Mouse (Mus musculus) kidney, adult 9 months (tissue): ENCODE results near the gene Tlcd1.

Source experiments
- DNase-seq: peaks from one replicate; pipeline ENCODE4 v3.0.0; 2022

The Tlcd1 gene

GRCm38 (mm10) chr11:78205361-78206206 is 29.1 kb downstream of the Tlcd1 start:
- DNase-seq = no peak

- DNase-seq = no peak
Measured at GRCm38 (mm10) chr11:78207190-78207589, 30.7 kb downstream of the Tlcd1 start.

- DNase-seq = no peak
Measured at GRCm38 (mm10) chr11:78209886-78210285, 33.4 kb downstream of the Tlcd1 start.

- no peak for DNase-seq
Measured at GRCm38 (mm10) chr11:78210615-78211014, 34.1 kb downstream of the Tlcd1 start.

- no peak for DNase-seq
Measured at GRCm38 (mm10) chr11:78211513-78211912, 35.0 kb downstream of the Tlcd1 start.

- no peak for DNase-seq
Measured at GRCm38 (mm10) chr11:78213086-78213817, 36.7 kb downstream of the Tlcd1 start.

- DNase-seq = no peak
Measured at GRCm38 (mm10) chr11:78215709-78216317, 39.3 kb downstream of the Tlcd1 start.

- DNase-seq = no peak
Measured at GRCm38 (mm10) chr11:78223586-78223985, 47.1 kb downstream of the Tlcd1 start.
